Mouse (Mus musculus) retina, embryonic 14.5 days (tissue): ENCODE results near the gene Cdc42bpb.

Experiments used
- DNase-seq: peaks from one replicate; pipeline ENCODE4 v3.0.0-alpha.2; 2015; ENCODE audit warnings: low spot score

The Cdc42bpb gene

DNA sequence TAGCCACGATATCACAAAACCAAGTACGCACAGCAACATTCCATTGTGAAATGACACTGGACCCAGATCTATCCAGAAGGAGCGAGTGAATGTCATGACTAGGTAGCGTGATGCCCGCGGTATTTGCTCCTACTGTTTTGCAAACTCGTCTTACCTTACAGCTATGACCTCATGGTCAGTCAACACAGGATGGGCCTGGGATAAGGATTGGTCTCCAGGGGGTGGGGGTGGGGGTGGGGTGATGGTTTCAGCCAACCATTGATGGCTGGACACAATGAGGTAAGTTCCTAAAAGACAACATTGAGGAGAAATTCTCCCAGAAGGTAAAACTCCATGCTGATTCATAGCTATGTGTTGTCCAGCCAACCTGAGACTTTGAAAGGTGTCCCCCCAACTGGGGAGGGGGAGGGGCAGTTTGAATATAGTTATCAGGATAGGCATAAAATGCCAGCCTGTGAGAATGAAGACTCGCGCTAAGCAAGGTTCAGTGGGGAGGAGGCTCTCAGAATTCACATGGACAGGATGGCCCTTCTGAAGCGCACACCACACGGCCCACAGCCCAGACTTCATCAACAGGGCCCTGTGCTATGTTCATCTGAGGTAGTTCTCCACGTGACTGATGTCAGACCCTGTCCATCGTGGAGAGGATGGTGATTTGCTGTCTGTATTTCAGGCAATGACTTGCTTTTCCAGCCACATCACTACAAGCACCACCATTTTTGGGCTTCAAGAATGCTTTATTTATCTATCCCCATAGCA, 8.5 kb upstream of the Cdc42bpb start:
- no peak for DNase-seq

- DNase-seq: peak; percentile 7
Observed at GRCm38 (mm10) chr12:111378812-111379211, 1.3 kb upstream of the Cdc42bpb start.

DNA sequence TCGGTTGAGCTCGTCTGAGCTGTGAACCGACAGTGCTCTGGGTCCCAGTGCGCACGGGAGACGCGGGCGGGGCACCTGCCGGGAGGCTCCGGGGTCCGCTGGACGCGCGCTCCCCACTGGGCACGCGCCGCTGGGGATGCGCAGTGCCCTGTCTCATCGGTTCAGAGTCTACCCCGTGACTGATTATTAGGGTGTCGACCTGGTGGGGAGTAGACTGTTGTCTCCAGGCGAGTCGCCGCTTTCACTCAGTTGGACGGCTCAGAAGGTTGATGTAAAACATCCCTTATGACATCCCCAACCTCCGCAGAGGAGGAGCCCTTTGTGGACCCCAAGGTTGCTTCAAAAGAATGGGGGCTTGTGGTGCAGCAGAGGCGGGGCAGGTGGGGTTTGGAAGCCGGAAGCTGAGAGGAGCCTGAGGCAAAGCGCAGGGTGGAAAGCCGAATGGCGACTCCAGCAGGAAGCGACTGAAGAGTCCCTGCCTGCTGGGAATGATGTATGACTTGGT, 520 bp upstream of the Cdc42bpb start:
- DNase-seq: peak; percentile 59

DNA sequence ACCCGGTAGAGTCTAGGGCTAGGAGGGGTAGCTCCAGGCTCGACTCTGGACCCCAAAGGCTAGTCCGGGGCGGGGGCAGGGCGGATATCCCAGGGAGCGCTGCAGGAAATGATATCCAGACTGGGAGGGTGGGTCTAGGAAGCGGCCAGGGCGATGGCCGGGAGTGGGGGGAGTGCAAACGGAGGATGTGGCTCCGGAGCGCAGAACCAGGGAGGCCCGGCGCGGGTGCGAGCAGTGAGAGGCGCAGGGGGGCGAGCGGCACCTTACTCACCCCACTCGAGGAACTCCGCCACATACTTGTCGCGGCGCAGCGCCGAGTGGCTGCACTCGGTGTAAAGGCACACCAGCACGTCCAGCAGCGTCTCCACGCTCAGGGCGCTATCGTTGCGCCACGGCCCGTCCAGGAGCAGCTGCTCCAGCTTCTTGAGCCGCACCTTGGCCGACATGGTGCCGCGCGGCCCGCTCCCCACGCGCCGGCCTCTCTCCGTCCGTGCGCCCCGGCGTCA, 639 bp downstream of the Cdc42bpb start:
- DNase-seq: peak; percentile 46

DNA sequence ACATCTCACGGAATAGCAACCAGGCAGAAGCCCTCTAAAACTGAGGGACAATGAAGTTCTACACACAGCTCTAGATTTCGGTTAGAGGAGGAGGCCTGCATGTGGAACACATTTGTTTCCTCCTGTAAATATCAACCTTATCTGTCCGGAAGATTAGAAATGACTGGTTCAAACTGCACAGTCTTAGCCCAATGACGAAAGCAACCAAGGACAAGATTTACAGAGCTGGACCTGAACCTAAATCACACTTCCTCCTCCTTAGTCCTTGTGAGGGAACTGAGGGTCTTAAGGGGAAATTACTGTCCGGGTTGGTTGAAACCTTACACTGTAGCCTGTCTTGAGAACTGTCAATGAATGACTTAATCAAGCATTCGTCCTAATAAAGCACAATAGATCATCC, 1.5 kb downstream of the Cdc42bpb start:
- DNase-seq: no peak

DNA sequence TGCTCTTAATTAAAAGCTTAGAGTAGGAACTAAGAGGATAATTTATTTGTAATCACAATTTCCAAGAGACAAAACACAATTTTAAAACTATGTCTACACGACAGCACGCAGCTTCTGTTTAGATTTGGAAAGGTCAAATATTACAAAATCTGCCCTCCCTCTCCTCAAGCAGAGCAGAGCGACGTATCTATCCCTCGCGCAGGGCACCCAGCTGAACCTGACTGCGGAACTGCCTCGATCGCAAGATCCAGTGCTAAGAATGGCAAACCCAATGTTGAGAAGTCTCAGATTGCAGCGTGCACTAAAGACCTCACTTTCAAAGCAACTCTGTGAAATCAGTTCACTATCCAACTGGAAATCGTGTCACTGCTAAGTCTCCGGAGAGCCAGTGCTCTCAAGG, 2.0 kb downstream of the Cdc42bpb start:
- no peak for DNase-seq

DNA sequence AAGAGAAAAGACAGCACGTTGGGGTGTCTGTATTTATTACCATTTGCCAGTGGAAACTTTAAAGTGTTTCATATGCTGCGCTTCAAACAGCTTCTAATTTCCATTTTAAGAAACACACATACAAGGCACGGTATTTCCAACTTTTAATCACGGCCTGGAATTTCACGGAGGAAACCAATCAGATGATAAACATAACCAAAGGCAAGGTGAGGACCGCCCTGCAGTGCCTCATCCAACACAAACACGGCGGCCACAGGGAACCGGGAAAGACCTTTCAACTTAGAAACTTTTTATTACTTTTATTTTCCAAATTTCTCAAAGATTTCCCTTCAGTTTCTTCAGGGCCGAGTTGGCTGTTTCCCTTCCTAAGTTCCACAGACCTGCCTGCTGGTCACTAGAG, 2.8 kb downstream of the Cdc42bpb start:
- no peak for DNase-seq

- no peak for DNase-seq
Observed at GRCm38 (mm10) chr12:111373411-111373810, 4.1 kb downstream of the Cdc42bpb start.

- no peak for DNase-seq
Observed at GRCm38 (mm10) chr12:111371905-111372304, 5.6 kb downstream of the Cdc42bpb start.

GRCm38 (mm10) chr12:111370249-111370648, 7.3 kb downstream of the Cdc42bpb start:
- DNase-seq: peak; percentile 34

DNA sequence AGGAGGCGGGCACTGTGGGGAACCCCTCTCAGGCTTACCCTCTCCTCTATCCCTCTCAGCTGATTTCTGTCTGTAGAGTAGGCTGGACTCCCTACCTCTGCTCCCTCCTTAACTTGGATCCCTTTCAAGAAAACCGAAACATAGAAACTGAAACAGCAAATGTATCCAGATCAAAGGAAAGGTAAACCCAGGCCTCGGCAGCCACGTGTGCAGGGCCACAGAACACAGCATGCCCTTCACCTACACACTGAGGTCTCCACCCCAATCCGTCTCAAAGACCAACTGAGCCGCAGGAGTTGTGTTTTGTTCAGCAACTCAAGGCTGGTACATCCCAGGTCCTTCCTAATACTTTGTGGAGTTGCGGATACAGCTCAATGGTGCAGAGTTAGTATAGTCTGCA, 10.5 kb downstream of the Cdc42bpb start:
- DNase-seq: no peak

- no peak for DNase-seq
Observed at GRCm38 (mm10) chr12:111364234-111364633, 13.3 kb downstream of the Cdc42bpb start.

DNA sequence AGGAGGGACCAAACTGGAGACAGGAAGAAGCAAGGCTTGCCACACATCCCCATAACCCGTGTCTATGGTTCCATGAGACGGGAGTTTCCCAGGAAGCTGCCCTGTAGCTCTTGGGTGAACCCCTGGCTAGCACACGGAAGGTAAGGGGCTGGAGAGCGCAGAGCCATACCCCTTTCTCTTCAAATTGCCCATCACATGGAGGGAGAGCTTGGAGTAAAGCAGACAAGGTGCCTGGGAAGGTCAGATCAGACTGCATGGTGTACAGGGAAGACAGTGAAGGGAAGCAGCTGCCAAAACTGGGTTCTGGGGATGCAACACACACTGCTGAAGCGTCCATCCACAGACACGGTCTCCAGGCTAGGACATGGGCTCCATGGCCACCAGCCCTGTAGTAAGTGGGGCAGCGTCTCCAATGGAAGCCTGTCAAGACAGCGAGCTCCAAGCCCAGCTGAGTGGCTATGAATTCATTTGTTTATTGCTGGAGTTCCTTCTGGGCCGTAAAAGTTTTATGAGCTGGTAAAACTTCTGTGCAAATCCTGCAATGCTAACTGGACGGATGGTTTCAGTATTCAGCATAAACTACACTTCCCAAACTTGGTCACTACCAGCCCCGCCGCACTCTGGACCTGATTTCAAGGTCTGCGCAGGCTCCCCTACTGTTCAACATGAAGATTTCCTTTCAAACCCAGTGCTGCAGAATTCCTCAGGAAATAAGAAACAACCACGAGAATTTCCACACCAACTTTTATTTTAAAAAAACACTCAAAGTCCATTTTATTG, 16.0 kb downstream of the Cdc42bpb start:
- DNase-seq: no peak

DNA sequence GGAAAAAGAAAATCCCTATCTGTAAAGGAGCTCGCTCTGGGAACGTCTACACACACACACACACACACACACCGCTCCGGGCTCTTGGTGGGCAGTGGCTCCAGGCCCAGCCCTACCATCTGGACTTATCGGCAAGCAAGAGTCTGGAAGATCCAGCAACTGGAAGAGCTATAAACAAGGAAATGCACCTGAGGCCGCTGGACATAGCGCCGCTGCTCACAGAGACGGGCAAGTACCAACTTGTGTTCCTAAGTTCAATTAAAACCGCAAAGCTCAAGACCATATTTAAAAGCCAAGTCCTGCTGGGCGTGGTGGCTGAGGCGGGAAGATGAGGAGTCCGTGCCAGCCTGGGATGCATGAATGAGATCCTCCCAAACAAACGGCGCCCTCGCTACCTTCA, 16.8 kb downstream of the Cdc42bpb start:
- no peak for DNase-seq

DNA sequence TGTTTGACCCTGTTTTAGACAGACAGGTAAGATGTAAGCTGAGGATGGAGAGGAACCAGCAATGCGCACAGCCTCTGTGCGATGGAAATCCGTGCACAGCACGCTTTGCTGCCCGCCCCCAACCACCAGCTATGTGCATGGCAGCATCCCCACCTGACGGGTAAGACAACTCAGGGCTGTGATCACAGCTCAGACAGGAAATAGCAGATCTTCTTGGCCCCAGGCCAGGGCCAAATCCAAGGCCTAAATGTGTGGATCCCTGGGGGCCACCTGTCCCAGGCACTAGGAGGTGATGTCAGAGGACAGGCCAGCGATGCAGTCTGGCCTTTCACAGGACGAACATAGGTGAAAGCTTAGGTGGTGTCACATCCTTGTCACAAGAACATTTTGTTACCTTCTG, 21.3 kb downstream of the Cdc42bpb start:
- DNase-seq: no peak

- no peak for DNase-seq
Observed at GRCm38 (mm10) chr12:111354142-111354541, 23.4 kb downstream of the Cdc42bpb start.

DNA sequence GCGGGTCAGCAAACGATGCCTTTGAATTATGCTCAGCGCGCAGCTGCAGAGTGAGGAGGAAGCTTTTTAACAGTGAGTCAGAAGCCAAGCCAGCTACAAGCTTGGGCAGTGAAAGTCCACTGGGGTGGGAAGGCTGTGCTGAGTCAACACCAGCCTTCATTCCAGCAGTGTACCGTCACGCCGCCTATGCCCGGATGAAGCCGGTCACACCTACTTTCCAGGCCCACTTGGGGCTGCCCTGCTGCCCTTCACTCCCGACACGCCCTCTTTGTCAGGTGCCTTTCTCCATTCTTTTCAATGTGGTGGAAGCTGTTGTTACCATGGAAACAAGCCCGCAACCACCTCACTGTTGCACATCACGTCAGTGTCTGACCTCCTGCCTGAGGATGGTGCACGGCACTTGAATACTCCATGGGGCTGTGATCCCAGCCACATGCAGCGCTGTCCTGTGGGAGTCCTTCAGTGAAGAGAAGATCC, 24.0 kb downstream of the Cdc42bpb start:
- DNase-seq: peak; percentile 41

DNA sequence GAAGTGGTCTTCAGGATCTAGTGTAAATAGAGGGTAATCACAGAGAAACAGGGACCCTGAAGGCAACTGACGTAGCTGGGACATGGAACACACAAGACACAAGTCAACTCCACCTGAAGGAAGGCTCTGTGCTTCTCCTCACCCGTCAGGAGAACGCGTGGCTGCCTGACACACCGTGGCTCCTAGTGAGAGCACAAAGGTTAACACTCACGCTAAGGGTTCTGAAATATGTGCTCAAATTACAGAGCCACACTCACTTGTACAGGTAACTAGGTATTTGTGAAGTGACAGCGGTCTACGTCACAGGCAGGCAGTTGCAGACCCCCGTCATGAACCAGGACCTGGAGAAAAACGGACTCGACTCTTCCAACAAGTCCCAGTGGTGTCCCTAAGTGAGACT, 24.5 kb downstream of the Cdc42bpb start:
- DNase-seq: no peak

- DNase-seq: no peak
Observed at GRCm38 (mm10) chr12:111352520-111352919, 25.0 kb downstream of the Cdc42bpb start.

GRCm38 (mm10) chr12:111349540-111350231, 27.8 kb downstream of the Cdc42bpb start:
- DNase-seq: no peak

- DNase-seq: no peak
Observed at GRCm38 (mm10) chr12:111343956-111344355, 33.6 kb downstream of the Cdc42bpb start.

- DNase-seq: no peak
Observed at GRCm38 (mm10) chr12:111340692-111341091, 36.8 kb downstream of the Cdc42bpb start.
